Mouse (Mus musculus) midbrain, embryonic 12.5 days (tissue): Measurements from ENCODE around the gene Oit3. TPM values are rescaled to one million over a fixed set of nuclear protein-coding genes. Genes with fewer than 3 reads are reported as not detected.
"Not testable (repeated sequence)": the region's sequence is repeated elsewhere in the genome, so short reads cannot be mapped to it uniquely, and the experiment has no call there.

Source experiments
- ATAC-seq: fragments of 200-750 bp; cut with Nextera tagmentation; 2 replicates; pipeline ENCODE4 v1.8.0; 2017; ENCODE audit warnings: low read depth, moderate TSS enrichment, moderate library complexity; ENCODE audit not compliant: low FRiP score
- H3K27ac ChIP-seq: fragments of 300-500 bp; sonication (generic); replicated peaks from 2 replicates; pipeline ENCODE4 v1.5.1; 2016; ENCODE audit warnings: mild to moderate bottlenecking
- H3K27me3 ChIP-seq: fragments of 300-500 bp; sonication (generic); 2 replicates; pipeline ENCODE4 v1.6.1; 2016; ENCODE audit warnings: mild to moderate bottlenecking
- H3K36me3 ChIP-seq: fragments of 300-500 bp; sonication (generic); 2 replicates; pipeline ENCODE4 v1.6.1; 2016
- H3K4me1 ChIP-seq: fragments of 300-500 bp; sonication (generic); 2 replicates; pipeline ENCODE4 v1.6.1; 2016
- H3K4me2 ChIP-seq: fragments of 300-500 bp; sonication (generic); replicated peaks from 2 replicates; pipeline ENCODE4 v1.6.1; 2016; ENCODE audit warnings: mild to moderate bottlenecking, moderate library complexity
- H3K4me3 ChIP-seq: fragments of 300-500 bp; sonication (generic); 2 replicates; pipeline ENCODE4 v1.5.1; 2016; ENCODE audit warnings: mild to moderate bottlenecking
- H3K9ac ChIP-seq: fragments of 300-500 bp; sonication (generic); replicated peaks from 2 replicates; pipeline ENCODE4 v1.6.1; 2016; ENCODE audit warnings: mild to moderate bottlenecking, moderate library complexity
- H3K9me3 ChIP-seq: fragments of 300-500 bp; sonication (generic); 2 replicates; pipeline ENCODE4 v1.6.1; 2016; ENCODE audit warnings: mild to moderate bottlenecking
- WGBS: fragments of 180-500 bp; shearing (Covaris S2); methylation state at CpG from one replicate; pipeline ENCODE4 v1.1.7; 2016; 5-methylcytosine and 5-hydroxymethylcytosine counted together
- polyA plus RNA-seq: library from polyadenylated mRNA; unstranded; fragments of >200 nt; fragmentation: Nextera tagmentation; extraction: Ambion mirVana; gene quantifications from 2 replicates; pipeline ENCODE4 v1.2.1, GENCODE M21; 2016

The Oit3 gene
- polyA plus RNA-seq, 1 experiment from 2014 or later, result 0.50 TPM

DNA sequence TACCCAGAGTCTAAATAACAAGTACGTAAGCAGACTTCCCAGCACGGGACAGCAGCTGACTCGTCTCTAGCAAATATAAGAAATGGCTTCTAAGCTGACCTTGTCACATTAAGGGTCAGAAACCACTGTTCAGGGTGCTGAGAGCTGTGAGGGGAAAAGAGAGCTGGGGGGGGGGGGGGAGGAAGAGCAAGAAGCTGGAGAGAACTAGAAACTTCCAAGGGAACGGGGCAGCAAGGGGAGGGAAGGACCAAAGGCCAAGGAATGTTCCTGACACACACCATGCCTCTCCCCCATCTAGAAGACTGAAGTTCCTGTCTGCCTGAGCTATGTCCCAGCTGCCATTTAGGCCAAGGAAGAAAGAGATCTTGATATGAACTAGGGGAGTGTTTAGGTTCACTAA is 15.2 kb downstream of the Oit3 start:
- Histone ChIP-seq H3K4me2 (no peak overlapping the region), H3K27ac (no peak overlapping the region), H3K9ac (no peak overlapping the region), H3K36me3 (no peaks in the 10 kb centered on the region), H3K9me3 (no peaks in the 10 kb centered on the region), H3K27me3 (no peaks in the 10 kb centered on the region), H3K4me1 (peaks cover 4% of the 10 kb centered on the region; the same call in 1 of the 2 replicates), H3K4me3 (no peak overlapping the region)
- 87% methylated on average over 4 of the region's 4 CpGs for WGBS
- ATAC-seq, result no peak

DNA sequence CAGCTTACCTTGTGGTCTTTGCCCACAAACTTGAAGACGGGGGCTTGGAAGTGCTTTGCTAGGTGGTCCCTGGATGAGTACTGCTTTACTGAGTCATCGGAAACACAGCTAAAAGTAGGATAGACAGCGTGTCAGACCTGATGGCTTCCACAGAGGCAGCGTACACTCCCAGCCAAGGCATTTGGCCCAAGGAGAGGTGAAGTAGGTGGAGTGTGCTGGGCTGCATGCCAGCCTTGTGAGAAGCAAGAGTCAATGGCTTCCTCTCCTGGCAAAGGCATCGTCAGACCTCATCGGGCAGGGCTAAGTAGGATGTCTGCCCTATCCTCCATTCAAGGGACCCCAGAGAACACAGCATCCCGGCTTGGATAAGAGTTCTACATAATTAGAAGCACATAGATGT is 16.2 kb downstream of the Oit3 start:
- Histone ChIP-seq H3K4me3 (no peak overlapping the region), H3K36me3 (no peaks in the 10 kb centered on the region), H3K9ac (no peak overlapping the region), H3K4me2 (no peak overlapping the region), H3K4me1 (peaks cover 4% of the 10 kb centered on the region; the same call in 1 of the 2 replicates), H3K27me3 (no peaks in the 10 kb centered on the region), H3K27ac (no peak overlapping the region), H3K9me3 (no peaks in the 10 kb centered on the region)
- ATAC-seq, result no peak
- WGBS, result 92% methylated on average over 7 of the region's 7 CpGs

DNA sequence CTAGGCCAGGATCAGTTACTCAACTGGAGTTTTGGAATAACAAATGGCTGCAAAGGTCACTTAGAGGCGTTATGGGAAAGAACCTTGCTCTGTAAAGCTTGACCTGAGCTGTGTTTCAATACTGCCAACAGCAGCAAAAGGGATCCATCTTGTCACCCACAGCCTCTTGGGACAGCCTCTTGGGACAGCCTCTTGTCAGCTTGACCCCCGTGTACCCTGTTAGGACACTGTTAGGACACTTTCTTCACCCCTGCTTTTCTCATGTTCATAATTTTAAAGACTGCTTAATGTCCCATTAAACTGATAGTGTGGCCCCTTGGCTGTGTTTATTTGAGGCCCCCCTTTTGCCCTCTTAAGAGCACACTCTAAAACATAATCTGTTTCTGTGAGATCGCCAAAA is 17.1 kb downstream of the Oit3 start:
- H3K4me2 ChIP-seq, result no peak overlapping the region
- ATAC-seq, result no peak
- H3K36me3 ChIP-seq, result no peaks in the 10 kb centered on the region
- H3K4me3 ChIP-seq, result no peak overlapping the region
- H3K9me3 ChIP-seq, result no peaks in the 10 kb centered on the region
- no peak overlapping the region for H3K27ac ChIP-seq
- H3K9ac ChIP-seq, result no peak overlapping the region
- no peaks in the 10 kb centered on the region for H3K4me1 ChIP-seq
- 89% methylated on average over 3 of the region's 3 CpGs for WGBS
- H3K27me3 ChIP-seq, result no peaks in the 10 kb centered on the region

DNA sequence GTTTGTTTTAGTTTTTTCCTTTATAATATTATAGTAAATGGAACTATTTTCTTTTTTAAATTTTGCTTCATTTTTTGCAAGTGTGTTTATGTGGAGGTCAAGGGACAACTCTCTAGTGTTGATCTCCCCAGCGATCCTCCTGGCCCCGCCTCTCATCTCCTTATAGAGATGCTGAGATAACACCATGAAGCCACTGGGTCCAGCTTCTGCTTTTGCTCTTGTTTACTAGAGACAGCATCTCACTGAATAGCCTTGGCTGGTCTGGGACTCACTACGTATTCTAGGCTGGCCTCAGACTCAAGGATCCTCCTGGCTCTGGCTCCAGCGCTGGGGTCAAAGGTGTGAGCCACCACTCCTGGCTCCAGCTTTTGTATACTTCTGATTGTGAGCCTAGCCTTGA is 22.1 kb downstream of the Oit3 start:
- Histone ChIP-seq H3K27me3 (no peaks in the 10 kb centered on the region), H3K4me1 (no peaks in the 10 kb centered on the region), H3K9me3 (no peaks in the 10 kb centered on the region), H3K36me3 (no peaks in the 10 kb centered on the region), H3K4me3 (no peak overlapping the region), H3K9ac (no peak overlapping the region), H3K27ac (no peak overlapping the region), H3K4me2 (no peak overlapping the region)
- 92% methylated on average over 4 of the region's 4 CpGs for WGBS
- ATAC-seq, result no peak

DNA sequence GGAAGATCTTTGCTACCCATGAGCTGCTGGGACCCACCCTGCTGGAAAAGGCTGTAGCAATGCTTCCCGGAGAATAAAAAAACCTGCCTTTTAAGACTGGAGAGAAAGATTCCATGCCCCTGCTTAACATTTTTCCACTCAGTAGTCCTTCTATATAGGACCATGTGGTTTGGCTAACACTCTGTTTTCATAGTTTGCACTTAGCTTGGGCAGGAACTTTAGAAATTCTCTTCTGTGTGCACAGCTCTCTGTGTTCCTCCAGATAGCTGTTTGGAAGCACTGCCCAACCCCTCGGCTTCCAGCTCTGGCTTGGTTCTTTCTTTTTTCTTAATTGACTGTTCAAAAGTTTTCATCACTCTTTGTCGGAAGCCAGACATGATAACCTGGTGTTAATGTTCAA is 25.0 kb downstream of the Oit3 start:
- no peak overlapping the region for H3K9ac ChIP-seq
- no peaks in the 10 kb centered on the region for H3K36me3 ChIP-seq
- no peak overlapping the region for H3K4me3 ChIP-seq
- no peak overlapping the region for H3K4me2 ChIP-seq
- H3K4me1 ChIP-seq, result no peaks in the 10 kb centered on the region
- no peak for ATAC-seq
- H3K9me3 ChIP-seq, result no peaks in the 10 kb centered on the region
- no peaks in the 10 kb centered on the region for H3K27me3 ChIP-seq
- no peak overlapping the region for H3K27ac ChIP-seq
- WGBS, result 86% methylated on average over 3 of the region's 3 CpGs

DNA sequence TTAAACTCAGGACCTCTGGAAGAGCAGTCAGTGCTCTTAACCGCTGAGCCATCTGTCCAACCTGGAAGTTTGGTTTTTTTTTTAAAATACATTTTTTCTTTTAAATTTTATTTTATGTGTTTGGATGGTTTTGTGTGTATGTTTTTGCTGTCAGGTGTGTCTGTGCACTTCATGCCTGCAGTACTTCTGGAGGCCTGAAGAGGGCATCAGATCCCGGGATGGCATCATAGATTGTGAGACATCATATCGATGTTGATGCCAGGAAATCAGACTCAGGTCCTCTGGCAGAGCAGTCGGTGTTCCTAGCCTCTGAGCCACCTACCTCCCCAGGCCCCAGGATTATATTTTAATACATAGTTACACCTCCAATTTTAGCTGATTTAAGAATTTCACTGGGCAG is 27.9 kb downstream of the Oit3 start:
- Histone ChIP-seq H3K9ac (no peak overlapping the region), H3K4me2 (no peak overlapping the region), H3K27ac (no peak overlapping the region), H3K9me3 (no peaks in the 10 kb centered on the region), H3K4me1 (no peaks in the 10 kb centered on the region), H3K27me3 (no peaks in the 10 kb centered on the region), H3K36me3 (no peaks in the 10 kb centered on the region), H3K4me3 (no peak overlapping the region)
- WGBS, result 88% methylated on average over 4 of the region's 4 CpGs
- no peak for ATAC-seq

- H3K27me3 ChIP-seq, result no peaks in the 10 kb centered on the region
- no peak overlapping the region for H3K4me3 ChIP-seq
- H3K4me2 ChIP-seq, result no peak overlapping the region
- H3K9me3 ChIP-seq, result no peaks in the 10 kb centered on the region
- no peaks in the 10 kb centered on the region for H3K4me1 ChIP-seq
- no peak for ATAC-seq
- no peaks in the 10 kb centered on the region for H3K36me3 ChIP-seq
- no peak overlapping the region for H3K9ac ChIP-seq
- WGBS, result 86% methylated on average over 12 of the region's 12 CpGs
- no peak overlapping the region for H3K27ac ChIP-seq
Measured at GRCm38 (mm10) chr10:59410264-59410663, 31.3 kb downstream of the Oit3 start.

DNA sequence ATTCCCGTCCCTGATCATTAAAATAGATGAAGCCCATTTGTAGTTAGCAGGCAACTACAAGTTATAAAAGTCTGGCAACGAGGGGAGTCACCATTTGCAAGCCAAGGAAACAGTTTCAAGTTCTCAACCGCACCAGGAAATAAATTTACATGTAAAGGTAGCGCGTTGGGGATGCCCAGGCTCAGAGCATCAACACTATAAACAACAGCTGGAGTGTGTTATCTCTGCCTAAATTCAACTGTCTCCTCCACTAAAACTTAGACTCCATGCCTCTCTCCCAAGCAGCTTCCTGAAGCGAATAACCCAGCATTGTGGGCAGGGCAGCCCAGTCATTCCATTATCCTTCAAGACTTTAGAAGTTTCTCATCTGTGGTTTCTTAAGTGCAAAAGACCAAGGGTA is 33.1 kb downstream of the Oit3 start:
- H3K9me3 ChIP-seq, result no peaks in the 10 kb centered on the region
- no peak overlapping the region for H3K9ac ChIP-seq
- no peak overlapping the region for H3K27ac ChIP-seq
- ATAC-seq, result no peak
- no peaks in the 10 kb centered on the region for H3K36me3 ChIP-seq
- no peak overlapping the region for H3K4me3 ChIP-seq
- H3K4me2 ChIP-seq, result no peak overlapping the region
- WGBS, result 80% methylated on average over 6 of the region's 6 CpGs
- H3K4me1 ChIP-seq, result no peaks in the 10 kb centered on the region
- H3K27me3 ChIP-seq, result no peaks in the 10 kb centered on the region

- WGBS, result 82% methylated on average over 10 of the region's 10 CpGs
- H3K9me3 ChIP-seq, result no peaks in the 10 kb centered on the region
- no peak overlapping the region for H3K9ac ChIP-seq
- no peaks in the 10 kb centered on the region for H3K36me3 ChIP-seq
- H3K27me3 ChIP-seq, result no peaks in the 10 kb centered on the region
- no peak for ATAC-seq
- no peak overlapping the region for H3K4me3 ChIP-seq
- no peaks in the 10 kb centered on the region for H3K4me1 ChIP-seq
- no peak overlapping the region for H3K4me2 ChIP-seq
- H3K27ac ChIP-seq, result no peak overlapping the region
Measured at GRCm38 (mm10) chr10:59403793-59404149, 37.8 kb downstream of the Oit3 start.

DNA sequence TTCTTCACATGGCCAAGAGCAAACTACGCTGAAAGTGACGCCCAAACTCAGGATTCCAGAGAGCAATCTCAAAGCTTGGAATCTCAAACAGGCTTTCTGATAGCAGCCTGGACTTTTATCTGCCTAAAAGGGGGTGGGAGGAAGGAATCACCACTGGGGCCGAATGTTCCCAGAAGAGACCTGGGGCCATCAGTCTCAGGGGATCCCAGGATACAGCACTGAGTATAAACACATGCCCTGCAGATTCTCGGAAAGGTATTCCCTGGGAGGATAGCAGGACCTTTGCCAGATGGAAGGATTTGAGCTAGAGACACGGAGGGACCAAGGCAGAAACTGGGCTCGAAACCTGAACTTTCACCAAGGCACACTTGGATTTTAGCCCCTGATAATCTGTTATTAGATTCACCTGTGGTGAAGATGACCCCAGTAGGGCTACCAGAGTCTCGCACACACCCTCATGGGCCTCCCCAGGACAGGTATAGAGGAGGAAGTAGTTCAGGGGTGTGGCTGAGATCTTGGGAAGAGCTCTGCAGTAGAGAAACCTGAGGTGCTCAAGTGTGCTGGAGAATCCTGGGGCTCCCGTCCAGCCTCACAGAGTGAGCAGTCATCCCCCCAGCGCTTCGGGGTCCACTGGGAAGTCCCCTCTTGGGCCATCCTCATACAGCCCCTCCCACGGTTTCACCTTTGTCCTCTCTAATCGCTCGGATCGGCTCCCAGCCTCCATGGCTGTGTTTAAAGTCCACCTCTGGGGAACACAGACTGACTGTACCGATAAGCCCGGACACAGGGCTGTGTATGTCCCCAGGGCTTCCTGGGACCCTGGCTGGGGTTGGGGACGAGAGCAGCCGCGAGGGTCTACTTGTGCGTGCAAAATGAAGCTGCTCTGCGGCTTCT is 38.4 kb downstream of the Oit3 start, which contains the start of gene Pla2g12b:
Pla2g12b (plus strand) TSS at position 762 of the 894 bp plus-strand sequence.
- WGBS, result 83% methylated on average over 21 of the region's 21 CpGs
- H3K4me1 ChIP-seq, result no peaks in the 10 kb centered on the region
- H3K4me2 ChIP-seq, result no peak within 1 kb of the TSS
- H3K9me3 ChIP-seq, result no peaks in the 10 kb centered on the region
- H3K27ac ChIP-seq, result no peak within 1 kb of the TSS
- ATAC-seq, result no peak
- H3K4me3 ChIP-seq, result no peak within 1 kb of the TSS
- H3K36me3 ChIP-seq, result no peaks in the 10 kb centered on the region
- no peak within 1 kb of the TSS for H3K9ac ChIP-seq
- no peaks in the 10 kb centered on the region for H3K27me3 ChIP-seq

DNA sequence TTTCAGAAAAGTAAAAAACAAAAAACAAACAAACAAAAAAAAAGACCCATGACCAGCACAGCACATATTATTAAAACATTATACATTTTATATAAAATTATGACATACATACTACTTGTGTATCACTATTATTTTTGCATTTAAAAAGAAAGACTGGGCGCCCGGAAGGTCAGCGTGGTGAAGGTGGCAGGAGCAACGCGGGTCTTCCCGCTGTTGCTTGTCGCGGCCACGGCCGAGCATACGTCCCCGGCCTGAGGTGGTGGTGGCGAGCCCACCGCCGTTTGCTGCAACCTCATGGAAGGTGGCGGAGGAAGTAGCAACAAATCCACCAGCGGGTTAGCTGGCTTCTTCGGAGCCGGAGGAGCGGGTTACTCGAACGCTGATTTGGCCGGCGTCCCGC is 46.1 kb downstream of the Oit3 start, which contains the start of gene Gm10273:
Gm10273 (plus strand) TSS at position 172 of the 400 bp plus-strand sequence.
- H3K27me3 ChIP-seq, H3K4me1 ChIP-seq, H3K4me3 ChIP-seq, H3K9ac ChIP-seq, ATAC-seq, H3K27ac ChIP-seq, H3K4me2 ChIP-seq, H3K9me3 ChIP-seq, H3K36me3 ChIP-seq: not testable (repeated sequence)
- 94% methylated on average over 12 of the region's 25 CpGs for WGBS

- Histone ChIP-seq H3K9ac (no peak overlapping the region), H3K4me1 (no peaks in the 10 kb centered on the region), H3K36me3 (no peaks in the 10 kb centered on the region), H3K27me3 (no peaks in the 10 kb centered on the region), H3K9me3 (peaks cover 12% of the 10 kb centered on the region; the same call in 1 of the 2 replicates), H3K27ac (no peak overlapping the region), H3K4me3 (no peak overlapping the region), H3K4me2 (no peak overlapping the region)
- no peak for ATAC-seq
- WGBS, result 72% methylated on average over 4 of the region's 4 CpGs
Measured at GRCm38 (mm10) chr10:59391907-59392306, 49.7 kb downstream of the Oit3 start.
